Mouse (Mus musculus) cerebellum, adult 8-10 months (tissue): ENCODE measurements around the gene Cyth3.

ENCODE experiments used
- DNase-seq: peaks from one replicate; pipeline ENCODE4 v3.0.0; 2022

The Cyth3 gene

GRCm38 (mm10) chr5:143616657-143617329, 5.5 kb upstream of the Cyth3 start:
- DNase-seq, result no peak

GRCm38 (mm10) chr5:143617487-143618209, 4.6 kb upstream of the Cyth3 start:
- DNase-seq, result no peak

- DNase-seq, result no peak
Measured at GRCm38 (mm10) chr5:143618585-143618984, 3.7 kb upstream of the Cyth3 start.

- no peak for DNase-seq
Measured at GRCm38 (mm10) chr5:143620196-143620595, 2.1 kb upstream of the Cyth3 start.

- DNase-seq, result peak; percentile 40
Measured at GRCm38 (mm10) chr5:143620941-143621340, 1.3 kb upstream of the Cyth3 start.

- no peak for DNase-seq
Measured at GRCm38 (mm10) chr5:143622623-143623150, 440 bp downstream of the Cyth3 start.

- no peak for DNase-seq
Measured at GRCm38 (mm10) chr5:143623356-143624295, 1.4 kb downstream of the Cyth3 start.

GRCm38 (mm10) chr5:143624449-143624848, 2.2 kb downstream of the Cyth3 start:
- DNase-seq, result no peak

- no peak for DNase-seq
Measured at GRCm38 (mm10) chr5:143625497-143625896, 3.2 kb downstream of the Cyth3 start.

GRCm38 (mm10) chr5:143625940-143626588, 3.8 kb downstream of the Cyth3 start:
- no peak for DNase-seq

- no peak for DNase-seq
Measured at GRCm38 (mm10) chr5:143627507-143627906, 5.3 kb downstream of the Cyth3 start.

- DNase-seq, result no peak
Measured at GRCm38 (mm10) chr5:143627926-143628325, 5.7 kb downstream of the Cyth3 start.

GRCm38 (mm10) chr5:143629686-143630085, 7.4 kb downstream of the Cyth3 start:
- no peak for DNase-seq

GRCm38 (mm10) chr5:143630214-143630613, 8.0 kb downstream of the Cyth3 start:
- DNase-seq, result no peak

GRCm38 (mm10) chr5:143630738-143631137, 8.5 kb downstream of the Cyth3 start:
- DNase-seq, result no peak

- DNase-seq, result no peak
Measured at GRCm38 (mm10) chr5:143631559-143631958, 9.3 kb downstream of the Cyth3 start.

GRCm38 (mm10) chr5:143632674-143633557, 10.7 kb downstream of the Cyth3 start:
- no peak for DNase-seq

- DNase-seq, result no peak
Measured at GRCm38 (mm10) chr5:143633558-143633871, 11.3 kb downstream of the Cyth3 start.

GRCm38 (mm10) chr5:143633877-143634276, 11.6 kb downstream of the Cyth3 start:
- DNase-seq, result no peak

- DNase-seq, result no peak
Measured at GRCm38 (mm10) chr5:143634550-143635112, 12.4 kb downstream of the Cyth3 start.

- DNase-seq, result no peak
Measured at GRCm38 (mm10) chr5:143635358-143635757, 13.1 kb downstream of the Cyth3 start.
